Comparison of ENCODE assay signal across 8 mouse cellular contexts in genomic region chr6:128035250-128035929, GRCm38 (mm10).
DNase-seq lines count a peak whose midpoint lies in the region; ATAC-seq and TF ChIP-seq lines count a peak whose summit lies in the region.

No protein-coding gene starts in this region.

- H3K4me3 ChIP-seq in lung, embryonic 14.5 days (ENCODE audit: low read depth, low read length) = peak overlapping the region; percentile 45
- H3K4me3 ChIP-seq in heart, adult 2 months = peak overlapping the region; percentile 62
- peak overlapping the region; percentile 58 for H3K4me3 ChIP-seq in kidney, embryonic 15.5 days (replicated peaks)
- peak overlapping the region; percentile 47 for H3K4me3 ChIP-seq in liver, embryonic 15.5 days (replicated peaks)

- peak; percentile 51 for DNase-seq in lung, embryonic 14.5 days
- no peak for DNase-seq in lung, postnatal 36 days
- peak; percentile 86 for DNase-seq in cerebellum, adult 9-11 months
- peak; percentile 57 to 66 for DNase-seq in heart, adult 2 months
- peak; percentile 62 to 65 for DNase-seq in right cerebral cortex, postnatal 36 days (ENCODE audit: low spot score in 2 of 2)
- DNase-seq in ovary, adult 18-20 months (ENCODE audit: low spot score) = no peak

- whole genome bisulfite sequencing in lung, embryonic 14.5 days = 2% methylated on average over 36 of the region's 36 CpGs
- WGBS in heart, adult 2 months = 8% methylated on average over 36 of the region's 36 CpGs
- WGBS in kidney, embryonic 15.5 days = 2% methylated on average over 35 of the region's 36 CpGs
- under 1% methylated on average over 36 of the region's 36 CpGs for WGBS in liver, embryonic 15.5 days (ENCODE audit: insufficient replicate concordance)

- peak; percentile 25; the same call in 1 of the 2 replicates for ATAC-seq in lung, embryonic 14.5 days (ENCODE audit: insufficient read depth)
- ATAC-seq in kidney, embryonic 15.5 days (replicated peaks; ENCODE audit: low FRiP score) = peak; percentile 27
- peak; percentile 16; the same call in 1 of the 2 replicates for ATAC-seq in liver, embryonic 15.5 days (ENCODE audit: insufficient read depth)

- peak overlapping the region; percentile 56 for H3K9ac ChIP-seq in lung, embryonic 14.5 days
- H3K9ac ChIP-seq in heart, adult 2 months (ENCODE audit: low read depth, low read length) = peak overlapping the region; percentile 71
- peak overlapping the region; percentile 59 for H3K9ac ChIP-seq in kidney, embryonic 15.5 days
- no peak overlapping the region for H3K9ac ChIP-seq in liver, embryonic 15.5 days

- no peak for TF ChIP-seq POLR2A in heart, adult 2 months (IDR thresholded peaks at IDR 0.05; ENCODE audit: insufficient read depth, low read depth, low read length)

- no peak for TF ChIP-seq EP300 in heart, adult 2 months (IDR thresholded peaks at IDR 0.05; ENCODE audit: insufficient read depth, low read depth, low read length)

- intact Hi-C loops in heart, adult 2 months (cut with DNase I) = loop anchor here (1.0 kb wide), 1 partner anchor 44 kb away; no protein-coding TSS in a partner anchor

- no peaks in the 10 kb centered on the region for H3K79me2 ChIP-seq in heart, adult 2 months (replicated peaks; ENCODE audit: control insufficient read depth, insufficient read depth, low read length)

- H3K9me3 ChIP-seq in lung, embryonic 14.5 days (ENCODE audit: low read depth, low read length) = no peaks in the 10 kb centered on the region
- no peaks in the 10 kb centered on the region for H3K9me3 ChIP-seq in kidney, embryonic 15.5 days (replicated peaks)
- no peaks in the 10 kb centered on the region for H3K9me3 ChIP-seq in liver, embryonic 15.5 days (replicated peaks)

- H3K36me3 ChIP-seq in lung, embryonic 14.5 days (ENCODE audit: insufficient read depth) = no peaks in the 10 kb centered on the region
- H3K36me3 ChIP-seq in heart, adult 2 months (ENCODE audit: control insufficient read depth, insufficient read depth, low read length) = no peaks in the 10 kb centered on the region
- H3K36me3 ChIP-seq in kidney, embryonic 15.5 days = no peaks in the 10 kb centered on the region
- H3K36me3 ChIP-seq in liver, embryonic 15.5 days (replicated peaks) = no peaks in the 10 kb centered on the region

- H3K4me2 ChIP-seq in lung, embryonic 14.5 days = peak overlapping the region; percentile 92
- peak overlapping the region; percentile 92 for H3K4me2 ChIP-seq in kidney, embryonic 15.5 days
- H3K4me2 ChIP-seq in liver, embryonic 15.5 days = peak overlapping the region; percentile 66

- 0 out of 2 replicates have a peak, but pooled peaks cover 3% of the 10 kb centered on the region for H3K27me3 ChIP-seq in lung, embryonic 14.5 days (ENCODE audit: insufficient read depth, low read length)
- H3K27me3 ChIP-seq in heart, adult 2 months (ENCODE audit: control insufficient read depth, insufficient read depth, low read length) = no peaks in the 10 kb centered on the region
- H3K27me3 ChIP-seq in kidney, embryonic 15.5 days = peaks cover 5% of the 10 kb centered on the region; the same call in 1 of the 2 replicates
- H3K27me3 ChIP-seq in liver, embryonic 15.5 days = peaks cover 48% of the 10 kb centered on the region

- TF ChIP-seq CTCF in lung, embryonic 14.5 days (IDR thresholded peaks at IDR 0.05; ENCODE audit: low read depth) = no peak
- TF ChIP-seq CTCF in heart, adult 2 months (IDR thresholded peaks at IDR 0.05) = no peak

- 0 out of 2 replicates have a peak overlapping the region, but pooled peaks have one; percentile 76 for H3K27ac ChIP-seq in lung, embryonic 14.5 days (ENCODE audit: low read depth)
- H3K27ac ChIP-seq in heart, adult 2 months = peak overlapping the region; percentile 84
- peak overlapping the region; percentile 87 for H3K27ac ChIP-seq in kidney, embryonic 15.5 days
- no peak overlapping the region for H3K27ac ChIP-seq in liver, embryonic 15.5 days (replicated peaks)

- H3K4me1 ChIP-seq in lung, embryonic 14.5 days (ENCODE audit: insufficient read depth) = peaks cover 15% of the 10 kb centered on the region; the same call in 1 of the 2 replicates
- H3K4me1 ChIP-seq in heart, adult 2 months (ENCODE audit: control insufficient read depth, insufficient read depth, low read length) = peaks cover 4% of the 10 kb centered on the region
- H3K4me1 ChIP-seq in kidney, embryonic 15.5 days = peaks cover 67% of the 10 kb centered on the region
- peaks cover 6% of the 10 kb centered on the region for H3K4me1 ChIP-seq in liver, embryonic 15.5 days (replicated peaks)

Comparison
In these comparisons a context has a peak if more than half of its experiments do, and no peak if none do; other contexts are left out.
1. DNase-seq: peak in lung, embryonic 14.5 days (single experiment), cerebellum, adult 9-11 months (single experiment), heart, adult 2 months (2 of 2) and right cerebral cortex, postnatal 36 days (2 of 2); none in lung, postnatal 36 days (single experiment) and ovary, adult 18-20 months (single experiment).
2. Peak in every context shown above with its lines, with median percentiles within 50 percentile points of each other: ATAC-seq, H3K4me2 ChIP-seq and H3K4me3 ChIP-seq.